Mouse (Mus musculus): ENCODE measurements at regions not wholly inside any gene's neighbourhood (a gene's known extent, or its start where the extent isn't known, plus 50 kb on each side); places are given as distances from the start of the nearest gene placed in this dataset.

GRCm38 (mm10) chr4:93598474-93598873, 263.2 kb upstream of the Tusc1 start:
- TF ChIP-seq CTCF (IDR thresholded peaks at IDR 0.05; ENCODE audit: extremely low read depth, insufficient read length, insufficient replicate concordance, low read depth, low read length), result no peak
- no peak for TF ChIP-seq POLR2A (IDR thresholded peaks at IDR 0.05; ENCODE audit: low read depth, low read length)
